Mouse (Mus musculus) neural tube, embryonic 13.5 days (tissue): ENCODE data around the gene Ryr2. TPM values are rescaled to one million over a fixed set of nuclear protein-coding genes. Genes with fewer than 3 reads are reported as not detected.

Experiments used
- ATAC-seq: fragments of 200-750 bp; cut with Nextera tagmentation; 2 replicates; pipeline ENCODE4 v1.8.0; 2017; ENCODE audit warnings: low read depth, mild to moderate bottlenecking, moderate TSS enrichment, moderate library complexity
- H3K27ac ChIP-seq: fragments of 300-500 bp; sonication (generic); replicated peaks from 2 replicates; pipeline ENCODE4 v1.5.1; 2015; ENCODE audit warnings: moderate library complexity, mild to moderate bottlenecking, inconsistent platforms
- H3K27me3 ChIP-seq: fragments of 300-500 bp; sonication (generic); 2 replicates; pipeline ENCODE4 v1.6.1; 2015; ENCODE audit warnings: mild to moderate bottlenecking, inconsistent platforms
- H3K36me3 ChIP-seq: fragments of 300-500 bp; sonication (generic); 2 replicates; pipeline ENCODE4 v1.6.1; 2015; ENCODE audit warnings: mild to moderate bottlenecking, inconsistent platforms
- H3K4me1 ChIP-seq: fragments of 300-500 bp; sonication (generic); replicated peaks from 2 replicates; pipeline ENCODE4 v1.6.1; 2015; ENCODE audit warnings: inconsistent platforms
- H3K4me2 ChIP-seq: fragments of 300-500 bp; sonication (generic); 2 replicates; pipeline ENCODE4 v1.6.1; 2015; ENCODE audit warnings: inconsistent platforms, mild to moderate bottlenecking, moderate library complexity
- H3K4me3 ChIP-seq: fragments of 300-500 bp; sonication (generic); 2 replicates; pipeline ENCODE4 v1.5.1; 2015; ENCODE audit warnings: mild to moderate bottlenecking, inconsistent platforms
- H3K9ac ChIP-seq: fragments of 300-500 bp; sonication (generic); 2 replicates; pipeline ENCODE4 v1.6.1; 2015; ENCODE audit warnings: moderate library complexity, mild to moderate bottlenecking, inconsistent platforms
- H3K9me3 ChIP-seq: fragments of 300-500 bp; sonication (generic); 2 replicates; pipeline ENCODE4 v1.6.1; 2016; ENCODE audit warnings: inconsistent platforms
- WGBS: fragments of 180-500 bp; shearing (Covaris S2); methylation state at CpG from one replicate; pipeline ENCODE4 v1.1.7; 2015; 5-methylcytosine and 5-hydroxymethylcytosine counted together
- polyA plus RNA-seq: library from polyadenylated mRNA; unstranded; fragments of >200 nt; fragmentation: Nextera tagmentation; extraction: Ambion mirVana; gene quantifications from 2 replicates; pipeline ENCODE4 v1.2.1, GENCODE M21; 2015

Ryr2 gene
- polyA plus RNA-seq, 1 experiment from 2014 or later: 1.9 TPM

GRCm38 (mm10) chr13:12053910-12054309 is 52.8 kb downstream of the Ryr2 start:
- H3K9me3 ChIP-seq: peaks cover 4% of the 10 kb centered on the region; the same call in 1 of the 2 replicates
- H3K27ac ChIP-seq: no peak overlapping the region
- no peaks in the 10 kb centered on the region for H3K27me3 ChIP-seq
- H3K36me3 ChIP-seq: no peaks in the 10 kb centered on the region
- no peak for ATAC-seq
- no peak overlapping the region for H3K4me2 ChIP-seq
- no peak overlapping the region for H3K9ac ChIP-seq
- H3K4me3 ChIP-seq: no peak overlapping the region
- H3K4me1 ChIP-seq: no peaks in the 10 kb centered on the region
- WGBS: 97% methylated on average over 3 of the region's 3 CpGs

GRCm38 (mm10) chr13:12050809-12051208 is 55.9 kb downstream of the Ryr2 start:
- no peak for ATAC-seq
- Histone ChIP-seq H3K9ac (no peak overlapping the region), H3K4me3 (no peak overlapping the region), H3K4me1 (no peaks in the 10 kb centered on the region), H3K9me3 (peaks cover 4% of the 10 kb centered on the region; the same call in 1 of the 2 replicates), H3K27ac (no peak overlapping the region), H3K4me2 (no peak overlapping the region), H3K27me3 (no peaks in the 10 kb centered on the region), H3K36me3 (no peaks in the 10 kb centered on the region)
- WGBS: 92% methylated on average over 1 of the region's 1 CpGs

GRCm38 (mm10) chr13:12047059-12047458 is 59.7 kb downstream of the Ryr2 start:
- H3K36me3 ChIP-seq: no peaks in the 10 kb centered on the region
- H3K4me2 ChIP-seq: no peak overlapping the region
- no peak overlapping the region for H3K27ac ChIP-seq
- H3K4me3 ChIP-seq: no peak overlapping the region
- no peaks in the 10 kb centered on the region for H3K4me1 ChIP-seq
- H3K27me3 ChIP-seq: no peaks in the 10 kb centered on the region
- no peaks in the 10 kb centered on the region for H3K9me3 ChIP-seq
- no peak for ATAC-seq
- 84% methylated on average over 4 of the region's 4 CpGs for WGBS
- H3K9ac ChIP-seq: no peak overlapping the region

GRCm38 (mm10) chr13:12044751-12045150 is 62.0 kb downstream of the Ryr2 start:
- Histone ChIP-seq H3K4me1 (no peaks in the 10 kb centered on the region), H3K27ac (no peak overlapping the region), H3K4me2 (no peak overlapping the region), H3K9me3 (no peaks in the 10 kb centered on the region), H3K4me3 (no peak overlapping the region), H3K36me3 (no peaks in the 10 kb centered on the region), H3K27me3 (no peaks in the 10 kb centered on the region), H3K9ac (no peak overlapping the region)
- no peak for ATAC-seq
- WGBS: 78% methylated on average over 2 of the region's 2 CpGs

- H3K36me3 ChIP-seq: no peaks in the 10 kb centered on the region
- WGBS: 86% methylated on average over 8 of the region's 8 CpGs
These were observed 63.8 kb downstream of the Ryr2 start for GRCm38 (mm10) chr13:12042891-12043491.

GRCm38 (mm10) chr13:12039967-12040366 is 66.8 kb downstream of the Ryr2 start:
- H3K27me3 ChIP-seq: no peaks in the 10 kb centered on the region
- no peak overlapping the region for H3K4me3 ChIP-seq
- no peak overlapping the region for H3K4me2 ChIP-seq
- no peaks in the 10 kb centered on the region for H3K9me3 ChIP-seq
- 69% methylated on average over 3 of the region's 3 CpGs for WGBS
- H3K36me3 ChIP-seq: no peaks in the 10 kb centered on the region
- ATAC-seq: no peak
- H3K9ac ChIP-seq: no peak overlapping the region
- no peak overlapping the region for H3K27ac ChIP-seq
- H3K4me1 ChIP-seq: no peaks in the 10 kb centered on the region

More at GRCm38 (mm10) chr13:12042891-12043491, 63.8 kb downstream of the Ryr2 start:
- no peak overlapping the region for H3K27ac ChIP-seq
- no peaks in the 10 kb centered on the region for H3K9me3 ChIP-seq
- H3K9ac ChIP-seq: no peak overlapping the region
- H3K4me1 ChIP-seq: no peaks in the 10 kb centered on the region
- no peaks in the 10 kb centered on the region for H3K27me3 ChIP-seq
- no peak overlapping the region for H3K4me3 ChIP-seq
- ATAC-seq: no peak
- no peak overlapping the region for H3K4me2 ChIP-seq

- Histone ChIP-seq H3K4me2 (no peak overlapping the region), H3K27me3 (no peaks in the 10 kb centered on the region), H3K9me3 (no peaks in the 10 kb centered on the region), H3K9ac (no peak overlapping the region), H3K36me3 (no peaks in the 10 kb centered on the region), H3K27ac (no peak overlapping the region), H3K4me3 (no peak overlapping the region), H3K4me1 (no peaks in the 10 kb centered on the region)
- WGBS: 94% methylated on average over 4 of the region's 4 CpGs
- no peak for ATAC-seq
These were observed 68.1 kb downstream of the Ryr2 start for GRCm38 (mm10) chr13:12038676-12039075.

GRCm38 (mm10) chr13:12037241-12037640 is 69.5 kb downstream of the Ryr2 start:
- no peak overlapping the region for H3K4me2 ChIP-seq
- no peaks in the 10 kb centered on the region for H3K9me3 ChIP-seq
- ATAC-seq: no peak
- no peaks in the 10 kb centered on the region for H3K36me3 ChIP-seq
- 86% methylated on average over 4 of the region's 4 CpGs for WGBS
- no peaks in the 10 kb centered on the region for H3K27me3 ChIP-seq
- H3K4me3 ChIP-seq: no peak overlapping the region
- no peaks in the 10 kb centered on the region for H3K4me1 ChIP-seq
- H3K27ac ChIP-seq: no peak overlapping the region
- H3K9ac ChIP-seq: no peak overlapping the region

- 51% methylated on average over 4 of the region's 4 CpGs for WGBS
- ATAC-seq: no peak
- H3K36me3 ChIP-seq: no peaks in the 10 kb centered on the region
- no peaks in the 10 kb centered on the region for H3K4me1 ChIP-seq
- H3K4me3 ChIP-seq: no peak overlapping the region
- no peak overlapping the region for H3K4me2 ChIP-seq
- no peaks in the 10 kb centered on the region for H3K27me3 ChIP-seq
- H3K27ac ChIP-seq: no peak overlapping the region
- no peak overlapping the region for H3K9ac ChIP-seq
- no peaks in the 10 kb centered on the region for H3K9me3 ChIP-seq
These were observed 69.9 kb downstream of the Ryr2 start for GRCm38 (mm10) chr13:12036834-12037233.

GRCm38 (mm10) chr13:12033914-12034313 is 72.8 kb downstream of the Ryr2 start:
- Histone ChIP-seq H3K27ac (no peak overlapping the region), H3K9me3 (no peaks in the 10 kb centered on the region), H3K9ac (no peak overlapping the region), H3K4me1 (no peaks in the 10 kb centered on the region), H3K36me3 (no peaks in the 10 kb centered on the region), H3K27me3 (no peaks in the 10 kb centered on the region), H3K4me2 (no peak overlapping the region), H3K4me3 (no peak overlapping the region)
- no peak for ATAC-seq
- WGBS: 73% methylated on average over 6 of the region's 6 CpGs

GRCm38 (mm10) chr13:12033272-12033671 is 73.5 kb downstream of the Ryr2 start:
- Histone ChIP-seq H3K4me2 (no peak overlapping the region), H3K36me3 (no peaks in the 10 kb centered on the region), H3K4me3 (no peak overlapping the region), H3K27me3 (no peaks in the 10 kb centered on the region), H3K9ac (no peak overlapping the region), H3K4me1 (no peaks in the 10 kb centered on the region), H3K9me3 (no peaks in the 10 kb centered on the region), H3K27ac (no peak overlapping the region)
- ATAC-seq: no peak
- WGBS: 85% methylated on average over 5 of the region's 5 CpGs

- ATAC-seq: no peak
- Histone ChIP-seq H3K9ac (no peak overlapping the region), H3K4me1 (no peaks in the 10 kb centered on the region), H3K27ac (no peak overlapping the region), H3K4me3 (no peak overlapping the region), H3K27me3 (no peaks in the 10 kb centered on the region), H3K36me3 (no peaks in the 10 kb centered on the region), H3K9me3 (no peaks in the 10 kb centered on the region), H3K4me2 (no peak overlapping the region)
- 87% methylated on average over 7 of the region's 7 CpGs for WGBS
These were observed 76.9 kb downstream of the Ryr2 start for GRCm38 (mm10) chr13:12029841-12030240.

- ATAC-seq: no peak
- H3K36me3 ChIP-seq: no peaks in the 10 kb centered on the region
- no peak overlapping the region for H3K27ac ChIP-seq
- no peak overlapping the region for H3K4me3 ChIP-seq
- no peak overlapping the region for H3K9ac ChIP-seq
- 82% methylated on average over 4 of the region's 4 CpGs for WGBS
- H3K27me3 ChIP-seq: no peaks in the 10 kb centered on the region
- no peaks in the 10 kb centered on the region for H3K4me1 ChIP-seq
- H3K4me2 ChIP-seq: no peak overlapping the region
- H3K9me3 ChIP-seq: no peaks in the 10 kb centered on the region
These were observed 77.4 kb downstream of the Ryr2 start for GRCm38 (mm10) chr13:12029326-12029725.
